Mouse (Mus musculus): ENCODE data around the gene Pik3ca. TPM values are rescaled to one million over a fixed set of nuclear protein-coding genes. Genes with fewer than 3 reads are reported as not detected.

The Pik3ca gene
- polyA plus RNA-seq, 1 experiment from 2014 or later = 28.5 TPM

GRCm38 (mm10) chr3:32454329-32455021 lies 57.0 kb downstream of the Pik3ca start:
- Histone ChIP-seq H3K27me3 (ENCODE audit: control insufficient read depth, insufficient read depth, low read length) (no peaks in the 10 kb centered on the region), H3K27ac (replicated peaks; ENCODE audit: low read depth, low read length) (no peak overlapping the region), H3K4me2 (ENCODE audit: low read length) (no peak overlapping the region), H3K4me1 (ENCODE audit: control insufficient read depth, insufficient read depth, low read length) (no peaks in the 10 kb centered on the region), H3K36me3 (ENCODE audit: control insufficient read depth, insufficient read depth, low read length) (peaks cover 79% of the 10 kb centered on the region), H3K9ac (replicated peaks; ENCODE audit: low read length) (no peak overlapping the region), H3K4me3 (replicated peaks; ENCODE audit: low read depth, low read length) (no peak overlapping the region), H3K9me3 (ENCODE audit: control insufficient read depth, low read length) (no peaks in the 10 kb centered on the region)
- WGBS = 65% methylated on average over 11 of the region's 11 CpGs
- ATAC-seq (ENCODE audit: low FRiP score, low TSS enrichment) = no peak
- DNase-seq = peak; percentile 26

GRCm38 (mm10) chr3:32459777-32460176 lies 62.3 kb downstream of the Pik3ca start:
- ATAC-seq (ENCODE audit: low FRiP score, low TSS enrichment) = no peak
- no peaks in the 10 kb centered on the region for H3K27me3 ChIP-seq (ENCODE audit: control insufficient read depth, insufficient read depth, low read length)
- H3K9ac ChIP-seq (replicated peaks; ENCODE audit: low read length) = no peak overlapping the region
- no peaks in the 10 kb centered on the region for H3K9me3 ChIP-seq (ENCODE audit: control insufficient read depth, low read length)
- H3K4me1 ChIP-seq (ENCODE audit: control insufficient read depth, insufficient read depth, low read length) = no peaks in the 10 kb centered on the region
- no peak overlapping the region for H3K4me3 ChIP-seq (replicated peaks; ENCODE audit: low read depth, low read length)
- WGBS = 63% methylated on average over 4 of the region's 4 CpGs
- no peak overlapping the region for H3K27ac ChIP-seq (replicated peaks; ENCODE audit: low read depth, low read length)
- H3K4me2 ChIP-seq (ENCODE audit: low read length) = no peak overlapping the region
- peak; percentile 25 for DNase-seq
- peaks cover 83% of the 10 kb centered on the region for H3K36me3 ChIP-seq (ENCODE audit: control insufficient read depth, insufficient read depth, low read length)

GRCm38 (mm10) chr3:32467321-32467720 lies 69.8 kb downstream of the Pik3ca start:
- Histone ChIP-seq H3K9ac (replicated peaks; ENCODE audit: low read length) (no peak overlapping the region), H3K4me3 (replicated peaks; ENCODE audit: low read depth, low read length) (no peak overlapping the region), H3K36me3 (ENCODE audit: control insufficient read depth, insufficient read depth, low read length) (peaks cover 30% of the 10 kb centered on the region), H3K4me2 (ENCODE audit: low read length) (no peak overlapping the region), H3K9me3 (ENCODE audit: control insufficient read depth, low read length) (no peaks in the 10 kb centered on the region), H3K27ac (replicated peaks; ENCODE audit: low read depth, low read length) (no peak overlapping the region), H3K27me3 (ENCODE audit: control insufficient read depth, insufficient read depth, low read length) (no peaks in the 10 kb centered on the region), H3K4me1 (ENCODE audit: control insufficient read depth, insufficient read depth, low read length) (no peaks in the 10 kb centered on the region)
- ATAC-seq (ENCODE audit: low FRiP score, low TSS enrichment) (no peak), DNase-seq (no peak)
- WGBS = 98% methylated on average over 4 of the region's 4 CpGs

- ATAC-seq (ENCODE audit: low FRiP score, low TSS enrichment) (no peak), DNase-seq (no peak)
- Histone ChIP-seq H3K4me1 (ENCODE audit: control insufficient read depth, insufficient read depth, low read length) (no peaks in the 10 kb centered on the region), H3K27ac (replicated peaks; ENCODE audit: low read depth, low read length) (no peak overlapping the region), H3K4me3 (replicated peaks; ENCODE audit: low read depth, low read length) (no peak overlapping the region), H3K27me3 (ENCODE audit: control insufficient read depth, insufficient read depth, low read length) (no peaks in the 10 kb centered on the region), H3K36me3 (ENCODE audit: control insufficient read depth, insufficient read depth, low read length) (peaks cover 20% of the 10 kb centered on the region), H3K9me3 (ENCODE audit: control insufficient read depth, low read length) (no peaks in the 10 kb centered on the region), H3K9ac (replicated peaks; ENCODE audit: low read length) (no peak overlapping the region), H3K4me2 (ENCODE audit: low read length) (no peak overlapping the region)
- 80% methylated on average over 4 of the region's 4 CpGs for WGBS
These were observed 70.9 kb downstream of the Pik3ca start for GRCm38 (mm10) chr3:32468411-32468810.

- no peaks in the 10 kb centered on the region for H3K27me3 ChIP-seq (ENCODE audit: control insufficient read depth, insufficient read depth, low read length)
- peaks cover 8% of the 10 kb centered on the region; the same call in 1 of the 2 replicates for H3K36me3 ChIP-seq (ENCODE audit: control insufficient read depth, insufficient read depth, low read length)
- ATAC-seq (ENCODE audit: low FRiP score, low TSS enrichment) (no peak), DNase-seq (no peak)
- H3K9ac ChIP-seq (replicated peaks; ENCODE audit: low read length) = no peak overlapping the region
- H3K27ac ChIP-seq (replicated peaks; ENCODE audit: low read depth, low read length) = no peak overlapping the region
- no peak overlapping the region for H3K4me3 ChIP-seq (replicated peaks; ENCODE audit: low read depth, low read length)
- no peak overlapping the region for H3K4me2 ChIP-seq (ENCODE audit: low read length)
- no peaks in the 10 kb centered on the region for H3K4me1 ChIP-seq (ENCODE audit: control insufficient read depth, insufficient read depth, low read length)
- 77% methylated on average over 7 of the region's 7 CpGs for WGBS
- H3K9me3 ChIP-seq (ENCODE audit: control insufficient read depth, low read length) = no peaks in the 10 kb centered on the region
These were observed 73.0 kb downstream of the Pik3ca start for GRCm38 (mm10) chr3:32470449-32470848.

GRCm38 (mm10) chr3:32471098-32471497 lies 73.6 kb downstream of the Pik3ca start:
- H3K4me2 ChIP-seq (ENCODE audit: low read length) = no peak overlapping the region
- H3K4me3 ChIP-seq (replicated peaks; ENCODE audit: low read depth, low read length) = no peak overlapping the region
- no peak overlapping the region for H3K9ac ChIP-seq (replicated peaks; ENCODE audit: low read length)
- no peaks in the 10 kb centered on the region for H3K4me1 ChIP-seq (ENCODE audit: control insufficient read depth, insufficient read depth, low read length)
- no peak overlapping the region for H3K27ac ChIP-seq (replicated peaks; ENCODE audit: low read depth, low read length)
- H3K36me3 ChIP-seq (ENCODE audit: control insufficient read depth, insufficient read depth, low read length) = 0 out of 2 replicates have a peak, but pooled peaks cover 7% of the 10 kb centered on the region
- no peaks in the 10 kb centered on the region for H3K27me3 ChIP-seq (ENCODE audit: control insufficient read depth, insufficient read depth, low read length)
- H3K9me3 ChIP-seq (ENCODE audit: control insufficient read depth, low read length) = no peaks in the 10 kb centered on the region
- DNase-seq (no peak), ATAC-seq (ENCODE audit: low FRiP score, low TSS enrichment) (no peak)
- WGBS = 91% methylated on average over 6 of the region's 6 CpGs

GRCm38 (mm10) chr3:32472191-32472900 lies 74.9 kb downstream of the Pik3ca start:
- Histone ChIP-seq H3K4me2 (ENCODE audit: low read length) (no peak overlapping the region), H3K27me3 (ENCODE audit: control insufficient read depth, insufficient read depth, low read length) (no peaks in the 10 kb centered on the region), H3K9ac (replicated peaks; ENCODE audit: low read length) (no peak overlapping the region), H3K27ac (replicated peaks; ENCODE audit: low read depth, low read length) (no peak overlapping the region), H3K9me3 (ENCODE audit: control insufficient read depth, low read length) (no peaks in the 10 kb centered on the region), H3K36me3 (ENCODE audit: control insufficient read depth, insufficient read depth, low read length) (no peaks in the 10 kb centered on the region), H3K4me3 (replicated peaks; ENCODE audit: low read depth, low read length) (no peak overlapping the region), H3K4me1 (ENCODE audit: control insufficient read depth, insufficient read depth, low read length) (no peaks in the 10 kb centered on the region)
- ATAC-seq (ENCODE audit: low FRiP score, low TSS enrichment) (no peak; the same call in 1 of the 2 replicates), DNase-seq (peak; percentile 15)
- WGBS = 83% methylated on average over 14 of the region's 14 CpGs

- Histone ChIP-seq H3K9ac (replicated peaks; ENCODE audit: low read length) (no peak overlapping the region), H3K4me3 (replicated peaks; ENCODE audit: low read depth, low read length) (no peak overlapping the region), H3K4me2 (ENCODE audit: low read length) (no peak overlapping the region), H3K27me3 (ENCODE audit: control insufficient read depth, insufficient read depth, low read length) (no peaks in the 10 kb centered on the region), H3K4me1 (ENCODE audit: control insufficient read depth, insufficient read depth, low read length) (no peaks in the 10 kb centered on the region), H3K36me3 (ENCODE audit: control insufficient read depth, insufficient read depth, low read length) (no peaks in the 10 kb centered on the region), H3K9me3 (ENCODE audit: control insufficient read depth, low read length) (no peaks in the 10 kb centered on the region), H3K27ac (replicated peaks; ENCODE audit: low read depth, low read length) (no peak overlapping the region)
- DNase-seq (no peak), ATAC-seq (ENCODE audit: low FRiP score, low TSS enrichment) (no peak)
- 87% methylated on average over 10 of the region's 10 CpGs for WGBS
These were observed 75.7 kb downstream of the Pik3ca start for GRCm38 (mm10) chr3:32473184-32473583.

- Histone ChIP-seq H3K4me2 (ENCODE audit: low read length) (no peak overlapping the region), H3K4me1 (ENCODE audit: control insufficient read depth, insufficient read depth, low read length) (no peaks in the 10 kb centered on the region), H3K27ac (replicated peaks; ENCODE audit: low read depth, low read length) (no peak overlapping the region), H3K36me3 (ENCODE audit: control insufficient read depth, insufficient read depth, low read length) (no peaks in the 10 kb centered on the region), H3K27me3 (ENCODE audit: control insufficient read depth, insufficient read depth, low read length) (no peaks in the 10 kb centered on the region), H3K9me3 (ENCODE audit: control insufficient read depth, low read length) (no peaks in the 10 kb centered on the region), H3K4me3 (replicated peaks; ENCODE audit: low read depth, low read length) (no peak overlapping the region), H3K9ac (replicated peaks; ENCODE audit: low read length) (no peak overlapping the region)
- 90% methylated on average over 7 of the region's 7 CpGs for WGBS
- no peak for DNase-seq
- no peak for ATAC-seq (ENCODE audit: low FRiP score, low TSS enrichment)
These were observed 82.5 kb downstream of the Pik3ca start for GRCm38 (mm10) chr3:32479961-32480360.
